Mouse (Mus musculus) forebrain, embryonic 16.5 days (tissue): ENCODE measurements around the gene Fbxo39. TPM values are rescaled to one million over a fixed set of nuclear protein-coding genes. Genes with fewer than 3 reads are reported as not detected.

Source experiments
- ATAC-seq: fragments of 200-750 bp; cut with Nextera tagmentation; 2 replicates; pipeline ENCODE4 v1.8.0; 2017; ENCODE audit warnings: mild to moderate bottlenecking, moderate library complexity
- H3K27ac ChIP-seq: fragments of 300-500 bp; sonication (generic); 2 replicates; pipeline ENCODE4 v1.5.1; 2014; ENCODE audit warnings: low read length, control low read depth
- H3K27me3 ChIP-seq: fragments of 300-500 bp; sonication (generic); replicated peaks from 2 replicates; pipeline ENCODE4 v1.6.1; 2014; ENCODE audit warnings: low read length; ENCODE audit not compliant: control insufficient read depth, insufficient read depth
- H3K36me3 ChIP-seq: fragments of 300-500 bp; sonication (generic); 2 replicates; pipeline ENCODE4 v1.6.1; 2014; ENCODE audit not compliant: control insufficient read depth, insufficient read depth
- H3K4me1 ChIP-seq: fragments of 300-500 bp; sonication (generic); replicated peaks from 2 replicates; pipeline ENCODE4 v1.6.1; 2014; ENCODE audit warnings: low read length; ENCODE audit not compliant: control insufficient read depth, insufficient read depth
- H3K4me2 ChIP-seq: fragments of 300-500 bp; sonication (generic); 2 replicates; pipeline ENCODE4 v1.6.1; 2014; ENCODE audit warnings: mild to moderate bottlenecking, low read length, control low read depth
- H3K4me3 ChIP-seq: fragments of 300-500 bp; sonication (generic); replicated peaks from 2 replicates; pipeline ENCODE4 v1.5.1; 2014; ENCODE audit warnings: mild to moderate bottlenecking, low read length, control low read depth
- H3K9ac ChIP-seq: fragments of 300-500 bp; sonication (generic); replicated peaks from 2 replicates; pipeline ENCODE4 v1.6.1; 2014; ENCODE audit warnings: low read depth, low read length, control low read depth
- H3K9me3 ChIP-seq: fragments of 300-500 bp; sonication (generic); 2 replicates; pipeline ENCODE4 v1.6.1; 2016; ENCODE audit warnings: low read length; ENCODE audit not compliant: control insufficient read depth
- WGBS: fragments of 180-500 bp; shearing (Covaris S2); extraction: QIAGEN DNeasy Blood & Tissue Kit; methylation state at CpG from one replicate; pipeline ENCODE4 v1.1.7; 2014; 5-methylcytosine and 5-hydroxymethylcytosine counted together
- polyA plus RNA-seq: library from polyadenylated mRNA; unstranded; fragments of >200 nt; fragmentation: Nextera tagmentation; extraction: Ambion mirVana; gene quantifications from 2 replicates; pipeline ENCODE4 v1.2.1, GENCODE M21; 2015

The Fbxo39 gene
- polyA plus RNA-seq, 1 experiment from 2014 or later: not detected

- H3K4me1 ChIP-seq: no peaks in the 10 kb centered on the region
- H3K27me3 ChIP-seq: no peaks in the 10 kb centered on the region
- H3K9ac ChIP-seq: no peak overlapping the region
- ATAC-seq: no peak
- 44% methylated on average over 11 of the region's 11 CpGs for WGBS
- H3K27ac ChIP-seq: no peak overlapping the region
- no peaks in the 10 kb centered on the region for H3K36me3 ChIP-seq
- no peak overlapping the region for H3K4me3 ChIP-seq
- H3K9me3 ChIP-seq: no peaks in the 10 kb centered on the region
- H3K4me2 ChIP-seq: no peak overlapping the region
These were observed 53.9 kb downstream of the Fbxo39 start for GRCm38 (mm10) chr11:72367934-72368674.

Other genes with a start within 250 kb of the Fbxo39 start
- gene Pitpnm3, start 178.7 kb upstream of the Fbxo39 start, polyA plus RNA-seq: 2.0 and 3.0 TPM in 2 replicates
- gene Gm43951, start 107.6 kb upstream of the Fbxo39 start, polyA plus RNA-seq: 1.6 TPM in 2 replicates
- 23.6 and 24.3 TPM in 2 replicates for gene 4933427D14Rik, start 107.0 kb upstream of the Fbxo39 start, polyA plus RNA-seq
- gene Txndc17, start 106.9 kb upstream of the Fbxo39 start, polyA plus RNA-seq: 131 and 138 TPM in 2 replicates
- 61.1 and 67.8 TPM in 2 replicates for gene Med31, start 98.9 kb upstream of the Fbxo39 start, polyA plus RNA-seq
- gene Slc13a5, start 47.2 kb upstream of the Fbxo39 start, polyA plus RNA-seq: 0.35 and 0.65 TPM in 2 replicates
- 1.2 and 1.7 TPM in 2 replicates for gene Xaf1, start 12.8 kb upstream of the Fbxo39 start, polyA plus RNA-seq
- 8.0 and 9.1 TPM in 2 replicates for gene Tekt1, start 48.0 kb downstream of the Fbxo39 start, polyA plus RNA-seq
- gene Smtnl2, start 97.3 kb downstream of the Fbxo39 start, polyA plus RNA-seq: 4.5 and 8.0 TPM in 2 replicates
- gene Ggt6, start 121.1 kb downstream of the Fbxo39 start, polyA plus RNA-seq: not detected in 2 replicates
- 94.8 and 98.2 TPM in 2 replicates for gene Mybbp1a, start 126.9 kb downstream of the Fbxo39 start, polyA plus RNA-seq
- gene Spns2, start 175.5 kb downstream of the Fbxo39 start, polyA plus RNA-seq: 6.6 and 9.3 TPM in 2 replicates
- gene Spns3, start 236.1 kb downstream of the Fbxo39 start, polyA plus RNA-seq: not detected in 2 replicates